Mouse (Mus musculus): Measurements from ENCODE around the gene Acad9.

GRCm38 (mm10) chr3:36095371-36095770 is 29.6 kb downstream of the Acad9 start:
- TF ChIP-seq CTCF (IDR thresholded peaks at IDR 0.05; ENCODE audit: low read depth) (no peak), EP300 (optimal IDR thresholded peaks at IDR 0.05) (no peak)
